Mouse (Mus musculus) natural killer cell, adult 2 months (primary cell): ENCODE results near the gene Ntrk3.

Experiments used
- DNase-seq, 2 experiments: peaks; one replicate each; pipeline ENCODE4 v3.0.0; 2022; ENCODE audit warnings: low spot score in 2 of 2

The Ntrk3 gene

DNA sequence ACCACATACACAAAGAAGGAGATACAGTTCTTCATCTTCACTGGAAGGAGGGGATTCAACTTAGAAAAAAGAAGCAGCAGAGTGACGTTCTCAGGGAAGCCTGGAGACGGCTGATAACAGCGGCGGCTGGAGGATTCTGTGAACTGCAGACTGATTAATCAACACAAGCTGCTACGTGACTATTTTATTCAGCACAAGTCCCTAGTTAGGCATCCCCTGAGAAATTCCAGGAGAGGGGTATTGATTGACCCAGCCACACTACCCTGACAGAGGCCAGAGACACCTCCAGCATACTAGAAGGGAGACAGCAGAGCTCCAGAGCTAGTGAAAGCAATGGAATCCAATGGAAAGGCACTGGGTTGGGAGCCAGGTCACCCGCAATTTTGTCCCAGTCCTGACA is 516.1 kb downstream of the Ntrk3 start:
- DNase-seq: no peak

DNA sequence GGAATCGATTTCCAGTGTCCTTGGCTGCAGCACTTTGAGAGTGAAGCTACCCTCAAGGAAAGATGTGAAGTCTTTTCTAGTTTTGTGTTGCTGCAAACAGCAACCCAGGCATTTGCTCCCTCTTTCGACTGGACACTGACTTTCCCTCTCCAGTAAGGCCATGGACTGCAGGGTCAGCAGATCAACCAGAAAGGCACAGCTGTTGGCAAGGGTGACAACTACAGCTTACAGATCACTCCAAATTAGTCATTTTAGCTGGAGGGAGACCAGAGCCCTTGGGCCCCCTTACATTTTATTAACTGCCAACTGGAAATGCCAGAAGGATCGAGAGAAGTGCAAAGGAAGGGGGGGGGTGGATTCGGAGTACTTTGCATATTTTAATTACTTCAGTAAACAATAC is 516.9 kb downstream of the Ntrk3 start:
- DNase-seq: no peak

DNA sequence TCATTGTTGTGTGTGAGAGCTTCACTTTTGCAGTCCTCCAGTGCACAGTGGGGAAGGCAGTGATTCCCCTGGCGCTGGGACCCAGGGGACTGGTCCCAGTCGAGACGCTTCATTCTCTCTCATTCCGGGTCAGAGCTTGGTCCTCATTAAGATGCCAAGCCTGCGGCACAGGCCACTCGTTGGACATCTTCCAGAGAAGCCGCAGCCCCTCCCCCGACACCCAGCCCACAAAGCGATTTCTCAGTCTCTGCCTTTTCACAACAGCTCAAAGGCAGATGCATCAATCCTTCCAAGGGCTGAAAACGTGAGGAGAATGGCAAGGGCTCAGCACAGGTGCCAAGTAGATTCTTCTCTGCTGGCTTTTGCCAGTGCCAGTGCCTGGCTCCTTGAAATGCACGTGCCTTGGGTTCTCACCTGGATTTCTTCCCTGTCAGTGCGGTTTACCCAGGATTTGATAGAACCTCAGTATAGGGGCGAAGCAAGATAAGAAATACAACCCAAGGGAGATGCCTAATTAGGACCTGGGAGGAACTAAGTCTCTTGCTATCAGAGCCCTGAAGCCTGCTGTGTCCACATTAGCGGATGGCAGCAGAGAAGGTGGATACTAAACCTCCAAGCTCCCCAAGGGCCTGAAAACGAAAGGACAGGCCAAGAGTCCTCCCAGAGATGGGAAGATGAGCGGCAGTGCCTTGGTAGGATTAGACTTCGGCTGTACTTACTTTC is 546.7 kb downstream of the Ntrk3 start:
- no peak for DNase-seq

DNA sequence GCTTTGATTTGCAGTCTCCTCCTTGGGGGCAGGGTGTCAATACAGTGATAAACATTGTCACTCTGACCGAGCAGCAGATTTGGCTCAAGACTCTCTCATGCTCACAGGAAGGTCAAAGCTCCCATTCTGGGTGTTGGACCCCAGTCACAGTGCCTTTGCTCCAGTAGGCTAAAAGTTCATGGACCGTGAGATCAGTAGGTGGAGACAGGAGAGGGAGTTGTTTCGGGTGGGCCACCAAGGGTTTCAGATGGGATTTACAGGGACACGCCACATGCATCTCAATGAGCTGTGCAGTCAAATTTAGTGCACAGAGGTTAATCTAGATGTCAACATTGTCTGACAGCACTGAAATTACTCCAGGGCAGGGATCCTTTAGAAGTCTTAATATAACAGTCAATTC is 552.2 kb downstream of the Ntrk3 start:
- DNase-seq: no peak

DNA sequence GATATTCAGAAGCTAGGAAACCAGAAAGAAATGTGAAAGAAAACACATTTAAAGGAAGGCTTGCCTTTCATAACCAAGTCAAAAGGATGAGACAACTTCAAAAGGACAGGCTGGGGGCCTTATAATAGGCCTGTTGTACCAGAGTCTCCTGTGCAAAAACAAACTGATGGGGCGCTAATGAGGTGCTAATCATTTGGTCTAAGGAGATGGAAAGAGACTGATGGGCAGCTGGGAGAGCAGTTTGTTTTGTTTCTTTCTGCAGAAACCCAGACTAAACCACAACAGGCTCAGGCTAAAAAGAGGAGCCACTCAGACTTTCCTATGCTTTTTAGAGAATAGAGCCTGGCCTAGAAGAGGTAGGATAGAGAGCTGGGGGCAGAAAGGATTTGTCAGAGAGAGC is 554.4 kb downstream of the Ntrk3 start:
- no peak for DNase-seq

DNA sequence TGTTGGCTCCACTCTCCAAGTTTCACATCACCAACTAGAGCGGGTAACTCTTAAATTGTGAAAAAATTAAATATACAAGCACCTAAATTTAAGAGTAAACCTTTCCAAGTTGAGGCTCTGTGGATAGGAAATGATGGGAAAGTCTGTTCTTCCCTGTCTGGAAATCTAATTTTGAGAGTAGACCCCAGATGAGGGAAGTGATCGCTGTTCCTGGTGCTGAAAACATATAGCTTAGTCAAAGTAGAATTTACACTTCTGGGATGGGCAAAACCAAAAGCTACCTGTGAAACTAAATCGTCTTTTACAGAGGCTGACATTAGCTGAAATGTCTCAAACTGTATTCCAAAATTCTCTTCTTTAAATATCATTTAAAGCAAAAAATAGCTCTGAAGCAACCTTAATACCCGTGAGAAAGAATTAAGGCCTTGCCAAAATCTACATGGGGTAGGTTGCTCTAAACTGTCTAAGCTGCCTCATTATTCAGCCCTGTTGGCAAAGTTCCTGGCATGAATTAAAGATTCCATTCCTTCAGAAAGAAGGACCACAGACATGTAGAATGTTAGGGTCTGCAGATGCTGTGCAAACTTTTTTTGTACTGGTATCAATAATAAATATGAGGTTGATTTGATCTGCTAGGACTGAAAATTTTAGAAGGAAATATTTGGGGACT is 557.7 kb downstream of the Ntrk3 start:
- DNase-seq: no peak

DNA sequence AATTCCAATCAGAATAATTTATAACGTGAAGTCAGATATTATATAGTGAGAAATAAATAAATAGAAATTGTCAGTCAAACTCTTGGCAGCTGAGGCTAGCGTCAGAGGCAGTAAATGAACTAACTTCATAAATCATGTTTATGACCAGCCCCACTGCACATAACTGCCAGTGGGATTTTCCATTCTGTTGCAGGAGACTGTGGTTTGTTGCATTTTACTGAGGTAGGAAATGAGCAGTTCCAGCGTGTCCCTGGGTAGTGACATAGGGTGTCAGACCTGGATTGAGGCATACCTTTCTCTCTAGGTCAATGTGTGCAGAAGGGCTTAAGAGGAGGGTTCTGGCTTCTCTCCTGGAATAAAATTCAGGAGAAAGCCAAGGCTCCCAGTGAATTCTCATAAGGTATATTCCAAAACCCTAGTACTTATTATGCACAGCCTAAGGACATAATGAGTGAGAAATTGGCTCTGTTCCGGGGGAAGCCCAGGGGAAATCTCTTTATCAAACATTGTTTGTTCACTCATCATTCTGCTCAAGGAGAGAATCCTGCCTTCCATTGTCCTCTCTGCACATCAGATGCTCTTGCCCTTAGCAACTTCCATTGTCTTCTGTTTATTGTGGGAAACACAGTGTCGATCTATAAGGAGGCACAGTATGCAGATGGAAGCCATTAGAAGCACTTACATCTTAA is 565.4 kb downstream of the Ntrk3 start:
- DNase-seq: no peak

DNA sequence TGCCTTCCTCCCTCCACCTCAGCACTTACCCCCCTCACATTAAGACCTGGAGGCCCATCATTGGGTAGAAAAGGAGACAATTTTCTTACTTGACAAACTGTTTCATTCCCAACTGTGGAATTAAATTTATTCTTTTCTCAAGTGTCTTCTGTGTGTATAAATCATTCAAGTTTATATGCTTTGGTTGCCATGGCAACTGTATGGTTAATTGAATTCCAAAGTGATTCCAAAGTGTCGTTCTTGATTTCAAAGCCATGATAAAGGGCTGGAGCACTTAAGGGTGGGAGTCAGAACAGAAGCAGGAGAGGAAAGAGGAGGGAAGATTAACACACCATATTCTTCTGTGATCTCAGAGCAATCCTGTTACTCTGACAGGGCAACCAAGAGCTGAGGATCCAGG is 572.3 kb downstream of the Ntrk3 start:
- DNase-seq: no peak

DNA sequence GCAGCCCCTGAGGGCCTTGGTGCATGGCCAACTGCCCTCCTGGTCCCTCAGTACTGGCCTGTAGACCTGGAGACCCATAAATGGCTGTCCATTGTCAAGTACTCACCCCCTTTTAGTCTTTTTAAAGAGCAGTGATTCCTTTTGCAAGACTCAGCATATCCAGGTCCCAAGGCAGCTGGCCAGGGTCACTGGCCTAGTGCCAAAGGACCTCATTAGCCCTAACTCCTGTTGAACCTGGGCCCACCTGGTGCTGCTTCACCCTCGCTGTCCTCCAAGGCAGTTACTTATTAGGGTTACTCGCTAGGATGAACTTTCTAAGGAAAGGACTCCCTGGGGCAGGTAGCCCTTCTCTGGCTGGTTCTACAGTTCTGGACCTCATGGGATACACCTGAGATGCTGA is 579.9 kb downstream of the Ntrk3 start:
- no peak for DNase-seq

DNA sequence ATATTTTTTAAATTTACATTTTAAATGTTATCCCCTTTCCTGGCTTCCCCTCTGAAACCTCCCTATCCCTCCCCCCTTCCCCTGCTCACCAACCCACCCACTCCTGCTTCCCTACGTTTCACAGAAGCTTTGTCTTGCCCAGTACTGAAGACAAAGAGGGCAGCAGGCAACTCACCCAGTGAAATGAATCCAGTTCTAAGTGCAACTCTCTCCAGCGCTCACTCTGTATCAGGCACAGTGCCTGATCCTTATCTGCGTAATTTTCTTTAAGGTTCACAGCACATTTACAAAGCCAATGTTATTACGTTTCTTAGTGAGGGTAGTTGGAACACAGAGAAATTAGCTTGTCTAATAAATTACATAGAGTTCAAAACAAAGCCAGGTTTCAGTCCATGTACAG is 592.6 kb downstream of the Ntrk3 start:
- DNase-seq: no peak

DNA sequence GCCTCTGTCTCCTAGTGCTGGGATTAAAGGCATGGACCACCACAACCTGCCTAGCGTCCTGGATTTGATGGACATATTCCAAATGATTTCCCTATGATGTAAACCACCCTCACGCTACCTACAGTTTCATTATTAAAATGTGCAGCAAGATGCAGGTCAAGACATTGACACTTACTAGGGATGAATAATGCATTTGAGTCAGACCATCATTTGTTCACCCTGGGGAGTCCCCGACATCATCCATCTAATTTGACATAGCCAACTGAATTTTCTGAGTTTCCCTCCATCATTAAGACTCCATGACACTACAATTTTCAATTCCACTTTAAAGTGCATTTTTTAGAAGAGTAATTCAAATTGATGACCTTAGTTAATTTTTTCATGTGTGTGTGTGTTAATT is 593.0 kb downstream of the Ntrk3 start:
- DNase-seq: no peak

DNA sequence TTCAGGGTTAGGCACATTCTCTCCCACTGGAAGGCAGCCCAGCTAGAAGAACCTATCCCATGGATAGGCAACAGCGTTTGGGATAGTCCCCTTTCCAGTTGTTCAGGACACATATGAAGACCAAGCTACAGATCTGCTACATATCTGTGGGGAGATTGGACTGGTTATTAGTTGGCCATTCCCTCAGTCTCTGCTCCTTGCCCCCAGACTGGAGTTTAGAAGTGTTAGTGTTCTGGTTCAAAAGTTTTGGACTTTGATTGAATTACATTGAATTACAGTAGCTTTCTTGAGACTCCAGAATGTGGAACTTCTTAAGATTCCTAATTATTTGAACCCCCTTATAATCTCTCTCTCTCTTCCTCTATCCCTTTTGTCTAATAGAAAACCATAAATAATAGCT is 607.8 kb downstream of the Ntrk3 start:
- no peak for DNase-seq
